Mouse (Mus musculus) lung, adult 2 months (tissue): ENCODE measurements around the gene Gm20388. TPM values are rescaled to one million over a fixed set of nuclear protein-coding genes. Genes with fewer than 3 reads are reported as not detected.

Experiments used
- DNase-seq: peaks from one replicate; pipeline ENCODE4 v3.0.0; 2022
- H3K4me1 ChIP-seq: fragments of 200-500 bp; 2 replicates; pipeline ENCODE4 v1.6.1; 2011; ENCODE audit warnings: low read length; ENCODE audit not compliant: control insufficient read depth, insufficient read depth
- H3K4me3 ChIP-seq: fragments of 200-500 bp; replicated peaks from 2 replicates; pipeline ENCODE3; 2011; ENCODE audit warnings: low read depth, mild to moderate bottlenecking, control low read depth, low read length; ENCODE audit errors: extremely low read depth
- CTCF ChIP-seq: fragments of 200-500 bp; IDR thresholded peaks from 2 replicates; pipeline ENCODE4 v1.5.1; 2011; ENCODE audit warnings: mild to moderate bottlenecking, low read length, control low read depth; ENCODE audit not compliant: insufficient read depth
- POLR2A ChIP-seq: fragments of 200-500 bp; IDR thresholded peaks from 2 replicates; pipeline ENCODE4 v1.6.1; 2011; ENCODE audit warnings: low read depth, mild to moderate bottlenecking, control low read depth, low read length, borderline replicate concordance; ENCODE audit errors: extremely low read depth
- WGBS: fragments of 180-500 bp; shearing (Covaris S2); methylation state at CpG from one replicate; pipeline ENCODE4 v1.1.7; 2018; 5-methylcytosine and 5-hydroxymethylcytosine counted together
- polyA plus RNA-seq: library from polyadenylated mRNA; depleted of rRNA; stranded (reverse); fragments of >200 nt; gene quantifications from 2 replicates; pipeline ENCODE4 v1.2.3, GENCODE M21; 2012

The Gm20388 gene
- polyA plus RNA-seq, 1 experiment: 67.8 TPM

- no peak for TF ChIP-seq POLR2A
- no peak for TF ChIP-seq CTCF
- 85% methylated on average over 8 of the region's 8 CpGs for WGBS
- H3K4me1 ChIP-seq: peaks cover 4% of the 10 kb centered on the region; the same call in 1 of the 2 replicates
- DNase-seq: no peak
- H3K4me3 ChIP-seq: no peak overlapping the region
These were observed 249.7 kb downstream of the Gm20388 start for GRCm38 (mm10) chr8:120160366-120160765.

- no peak for TF ChIP-seq CTCF
- no peak for TF ChIP-seq POLR2A
- Histone ChIP-seq H3K4me3 (no peak overlapping the region), H3K4me1 (peaks cover 4% of the 10 kb centered on the region; the same call in 1 of the 2 replicates)
- WGBS: 65% methylated on average over 16 of the region's 16 CpGs
- DNase-seq: no peak
These were observed 251.2 kb downstream of the Gm20388 start for GRCm38 (mm10) chr8:120161658-120162403.

GRCm38 (mm10) chr8:120162404-120162752, 251.7 kb downstream of the Gm20388 start:
- no peak for TF ChIP-seq POLR2A
- DNase-seq: no peak
- Histone ChIP-seq H3K4me3 (no peak overlapping the region), H3K4me1 (peaks cover 4% of the 10 kb centered on the region; the same call in 1 of the 2 replicates)
- whole genome bisulfite sequencing: 77% methylated on average over 5 of the region's 5 CpGs

- DNase-seq: no peak
- no peak for TF ChIP-seq POLR2A
- no peak for TF ChIP-seq CTCF
- H3K4me3 ChIP-seq: no peak overlapping the region
- H3K4me1 ChIP-seq: peaks cover 4% of the 10 kb centered on the region; the same call in 1 of the 2 replicates
- 77% methylated on average over 8 of the region's 8 CpGs for WGBS
These were observed 252.7 kb downstream of the Gm20388 start for GRCm38 (mm10) chr8:120163376-120163775.

- DNase-seq: no peak
- WGBS: 77% methylated on average over 5 of the region's 5 CpGs
These were observed 253.4 kb downstream of the Gm20388 start for GRCm38 (mm10) chr8:120164026-120164425.

GRCm38 (mm10) chr8:120167136-120167535, 256.5 kb downstream of the Gm20388 start:
- H3K4me1 ChIP-seq: 0 out of 2 replicates have a peak, but pooled peaks cover 4% of the 10 kb centered on the region

More at GRCm38 (mm10) chr8:120164026-120164425, 253.4 kb downstream of the Gm20388 start:
- TF ChIP-seq POLR2A (no peak), CTCF (no peak)
- Histone ChIP-seq H3K4me1 (peaks cover 4% of the 10 kb centered on the region; the same call in 1 of the 2 replicates), H3K4me3 (no peak overlapping the region)

GRCm38 (mm10) chr8:120167821-120168220, 257.2 kb downstream of the Gm20388 start:
- DNase-seq: no peak
- H3K4me1 ChIP-seq: 0 out of 2 replicates have a peak, but pooled peaks cover 4% of the 10 kb centered on the region
- WGBS: 31% methylated on average over 5 of the region's 5 CpGs
- H3K4me3 ChIP-seq: no peak overlapping the region
- no peak for TF ChIP-seq POLR2A

More at GRCm38 (mm10) chr8:120167136-120167535, 256.5 kb downstream of the Gm20388 start:
- no peak for DNase-seq
- no peak overlapping the region for H3K4me3 ChIP-seq
- TF ChIP-seq CTCF (no peak), POLR2A (no peak)
- WGBS: 67% methylated on average over 8 of the region's 8 CpGs

GRCm38 (mm10) chr8:120169119-120169518, 258.5 kb downstream of the Gm20388 start:
- TF ChIP-seq POLR2A (no peak), CTCF (no peak)
- H3K4me3 ChIP-seq: no peak overlapping the region
- no peak for DNase-seq
- 0 out of 2 replicates have a peak, but pooled peaks cover 4% of the 10 kb centered on the region for H3K4me1 ChIP-seq
- 54% methylated on average over 8 of the region's 8 CpGs for WGBS

GRCm38 (mm10) chr8:120173195-120173594, 262.6 kb downstream of the Gm20388 start:
- 88% methylated on average over 1 of the region's 1 CpGs for WGBS
- Histone ChIP-seq H3K4me1 (no peaks in the 10 kb centered on the region), H3K4me3 (no peak overlapping the region)
- DNase-seq: no peak
- TF ChIP-seq CTCF (no peak), POLR2A (no peak)

- Histone ChIP-seq H3K4me3 (no peak overlapping the region), H3K4me1 (no peaks in the 10 kb centered on the region)
- 54% methylated on average over 18 of the region's 18 CpGs for WGBS
- DNase-seq: no peak
- TF ChIP-seq POLR2A: no peak
- TF ChIP-seq CTCF: no peak
These were observed 264.0 kb downstream of the Gm20388 start for GRCm38 (mm10) chr8:120174606-120175005.

- TF ChIP-seq CTCF: no peak
- TF ChIP-seq POLR2A: no peak
- 44% methylated on average over 4 of the region's 4 CpGs for WGBS
- Histone ChIP-seq H3K4me1 (no peaks in the 10 kb centered on the region), H3K4me3 (no peak overlapping the region)
- DNase-seq: no peak
These were observed 266.0 kb downstream of the Gm20388 start for GRCm38 (mm10) chr8:120176605-120177004.
